Mouse (Mus musculus) brain, embryonic 14.5 days (tissue): ENCODE measurements around the gene H2-D1.

Source experiments
- CTCF ChIP-seq: fragments of 200-500 bp; IDR thresholded peaks from 2 replicates; pipeline ENCODE4 v1.5.1; 2012; ENCODE audit warnings: inconsistent platforms, mild to moderate bottlenecking, moderate library complexity, borderline replicate concordance; ENCODE audit not compliant: insufficient read depth, insufficient read length; ENCODE audit errors: extremely low read depth
- POLR2A ChIP-seq: fragments of 200-500 bp; IDR thresholded peaks from 2 replicates; pipeline ENCODE4 v1.6.1; 2012; ENCODE audit warnings: mild to moderate bottlenecking, inconsistent platforms, borderline replicate concordance; ENCODE audit not compliant: poor library complexity, insufficient read depth, insufficient read length, severe bottlenecking; ENCODE audit errors: extremely low read depth

GRCm38 (mm10) chr17:35225456-35225855 is 37.1 kb upstream of the H2-D1 start:
- TF ChIP-seq POLR2A (no peak), CTCF (no peak)
